Comparison of ENCODE assay signal across 17 mouse cellular contexts in the genomic region with DNA sequence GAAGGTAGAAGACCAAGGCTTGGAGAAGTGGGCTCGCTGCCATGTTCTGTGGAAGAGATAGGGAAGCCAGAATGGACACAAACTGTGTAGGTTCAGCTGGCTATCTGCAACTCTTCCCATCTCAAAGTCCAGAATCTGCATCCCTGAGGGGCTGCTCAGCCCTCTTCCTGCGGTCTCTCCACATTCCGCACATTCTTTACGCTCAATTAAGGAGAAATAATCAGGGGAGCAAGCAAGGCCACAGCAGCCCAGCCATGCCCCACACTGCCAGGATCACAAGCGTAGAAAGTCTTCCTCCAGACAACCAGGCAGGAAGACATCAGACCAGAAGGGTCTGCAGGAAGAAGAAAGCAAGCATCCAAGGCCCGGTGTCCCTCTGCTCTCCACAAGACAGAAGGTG. TPM values are rescaled to one million over a fixed set of nuclear protein-coding genes. Genes with fewer than 3 reads are reported as not detected.
DNase-seq lines count a peak whose midpoint lies in the region; ATAC-seq and TF ChIP-seq lines count a peak whose summit lies in the region.
"Had no signal": no experiment of that assay in that cellular context is flagged by ENCODE, and none has a peak within 500 bp of the region (broad histone marks: within the 10 kb centered on the region; RNA-seq: fewer than 3 reads in every experiment).

No protein-coding gene starts in this region.

- no peak overlapping the region for H3K9ac ChIP-seq in kidney, embryonic 15.5 days
- H3K9ac ChIP-seq in midbrain, embryonic 15.5 days = no peak overlapping the region
- H3K9ac ChIP-seq: liver, embryonic 14.5 days had no signal

- H3K4me2 ChIP-seq in kidney, embryonic 15.5 days = no peak overlapping the region
- no peak overlapping the region for H3K4me2 ChIP-seq in midbrain, embryonic 15.5 days
- H3K4me2 ChIP-seq: heart, embryonic 11.5 days; midbrain, embryonic 11.5 days had no signal

- ATAC-seq in kidney, embryonic 15.5 days (replicated peaks; ENCODE audit: low FRiP score) = peak; percentile 27; the same call in 1 of the 2 replicates
- ATAC-seq in midbrain, embryonic 15.5 days (replicated peaks) = no peak
- ATAC-seq: activated CD4-positive, CD25-positive, alpha-beta regulatory T cell, adult 4 months had no signal

- peak overlapping the region; percentile 81 for H3K27ac ChIP-seq in kidney, embryonic 15.5 days
- no peak overlapping the region for H3K27ac ChIP-seq in kidney, adult 2 months (ENCODE audit: insufficient read depth, low read depth, low read length)
- H3K27ac ChIP-seq in midbrain, embryonic 10.5 days (replicated peaks) = peak overlapping the region; percentile 61; the same call in 1 of the 2 replicates
- no peak overlapping the region for H3K27ac ChIP-seq in midbrain, embryonic 15.5 days
- H3K27ac ChIP-seq: liver, embryonic 14.5 days had no signal

- DNase-seq in embryo, embryonic 10 days (ENCODE audit: low spot score) = peak; percentile 74
- no peak for DNase-seq in embryo, embryonic 9.5 days (ENCODE audit: extremely low spot score)
- no peak for DNase-seq in kidney, adult 2 months
- DNase-seq in midbrain, embryonic 10.5 days (ENCODE audit: low spot score) = no peak
- DNase-seq in retina, embryonic 14.5 days (ENCODE audit: low spot score) = peak; percentile 73
- DNase-seq in right cerebral cortex, postnatal 36 days (ENCODE audit: low spot score in 2 of 2) = no peak
- DNase-seq: adrenal gland, postnatal 25 days; cerebellum, adult 9-10 months; gastrocnemius, postnatal 14 days; heart, postnatal 4 days; right cerebral cortex, postnatal 14 days had no signal

- peaks cover 89% of the 10 kb centered on the region for H3K4me1 ChIP-seq in kidney, embryonic 15.5 days
- H3K4me1 ChIP-seq in kidney, adult 2 months (ENCODE audit: control insufficient read depth, insufficient read depth, low read length) = 0 out of 2 replicates have a peak, but pooled peaks cover 6% of the 10 kb centered on the region
- peaks cover 69% of the 10 kb centered on the region for H3K4me1 ChIP-seq in midbrain, embryonic 10.5 days
- peaks cover 4% of the 10 kb centered on the region; the same call in 1 of the 2 replicates for H3K4me1 ChIP-seq in midbrain, embryonic 15.5 days

- H3K27me3 ChIP-seq in kidney, embryonic 15.5 days = no peaks in the 10 kb centered on the region
- no peaks in the 10 kb centered on the region for H3K27me3 ChIP-seq in kidney, adult 2 months (replicated peaks; ENCODE audit: control insufficient read depth, insufficient read depth, low read length)
- peaks cover 100% of the 10 kb centered on the region for H3K27me3 ChIP-seq in midbrain, embryonic 10.5 days (ENCODE audit: low read depth, poor library complexity, severe bottlenecking)
- H3K27me3 ChIP-seq in midbrain, embryonic 15.5 days (replicated peaks) = peaks cover 12% of the 10 kb centered on the region; the same call in 1 of the 2 replicates

- TF ChIP-seq POLR2A in kidney, adult 2 months (IDR thresholded peaks at IDR 0.05; ENCODE audit: low read depth, low read length) = no peak

- H3K36me3 ChIP-seq in kidney, embryonic 15.5 days = no peaks in the 10 kb centered on the region
- H3K36me3 ChIP-seq in kidney, adult 2 months (ENCODE audit: control insufficient read depth, insufficient read depth, low read length) = no peaks in the 10 kb centered on the region
- H3K36me3 ChIP-seq in midbrain, embryonic 10.5 days = no peaks in the 10 kb centered on the region
- no peaks in the 10 kb centered on the region for H3K36me3 ChIP-seq in midbrain, embryonic 15.5 days (replicated peaks)

- 31% methylated on average over 6 of the region's 6 CpGs for WGBS in kidney, embryonic 15.5 days
- 41% methylated on average over 6 of the region's 6 CpGs for WGBS in kidney, adult 2 months
- 23% methylated on average over 6 of the region's 6 CpGs for WGBS in midbrain, embryonic 10.5 days
- 29% methylated on average over 6 of the region's 6 CpGs for WGBS in midbrain, embryonic 15.5 days

- no peak overlapping the region for H3K4me3 ChIP-seq in kidney, embryonic 15.5 days (replicated peaks)
- H3K4me3 ChIP-seq in kidney, adult 2 months (ENCODE audit: insufficient read depth, low read depth, low read length) = no peak overlapping the region
- H3K4me3 ChIP-seq in midbrain, embryonic 10.5 days = no peak overlapping the region
- H3K4me3 ChIP-seq in midbrain, embryonic 15.5 days = no peak overlapping the region

- no peaks in the 10 kb centered on the region for H3K9me3 ChIP-seq in kidney, embryonic 15.5 days (replicated peaks)
- H3K9me3 ChIP-seq in midbrain, embryonic 10.5 days (replicated peaks) = no peaks in the 10 kb centered on the region
- no peaks in the 10 kb centered on the region for H3K9me3 ChIP-seq in midbrain, embryonic 15.5 days

- no peak for TF ChIP-seq CTCF in kidney, adult 2 months (conservative IDR thresholded peaks at IDR 0.05; ENCODE audit: insufficient read depth, insufficient read length, low read depth, low read length)

RNA-seq across cellular contexts. Expression of gene Pkdcc, which starts 13.8 kb away (rescaled TPM):
- 29.3 and 33.2 TPM in 2 replicates for polyA plus RNA-seq in kidney, embryonic 15.5 days (2015; fragmentation: Nextera tagmentation; extraction: Ambion mirVana)
- polyA plus RNA-seq in kidney, adult 2 months (2012; rRNA removed) = 42.6 and 44.8 TPM in 2 replicates
- 4.9 and 6.0 TPM in 2 replicates for polyA plus RNA-seq in midbrain, embryonic 10.5 days (2016; fragmentation: Nextera tagmentation; extraction: Ambion mirVana)
- polyA plus RNA-seq in midbrain, embryonic 15.5 days (2015; fragmentation: Nextera tagmentation; extraction: Ambion mirVana) = 4.3 and 5.5 TPM in 2 replicates

Comparison
In these comparisons a context has a peak if more than half of its experiments do, and no peak if none do; other contexts are left out.
1. DNase-seq: peak in embryo, embryonic 10 days (single experiment) and retina, embryonic 14.5 days (single experiment); none in embryo, embryonic 9.5 days (single experiment), kidney, adult 2 months (single experiment), midbrain, embryonic 10.5 days (single experiment) and right cerebral cortex, postnatal 36 days (0 of 2).
2. H3K27ac ChIP-seq: peak in kidney, embryonic 15.5 days (single experiment) and midbrain, embryonic 10.5 days (single experiment); none in kidney, adult 2 months (single experiment) and midbrain, embryonic 15.5 days (single experiment).